Mouse (Mus musculus): ENCODE measurements at regions not wholly inside any gene's neighbourhood (a gene's known extent, or its start where the extent isn't known, plus 50 kb on each side); places are given as distances from the start of the nearest gene placed in this dataset.

- intact Hi-C loops (cut with DNase I) = no loop called here
- DNase-seq (ENCODE audit: extremely low spot score in 1 of 2, low spot score in 2 of 2) = peak in 1 of 2 experiments; percentile 10
Measured at GRCm38 (mm10) chr13:72258794-72259193, 295.3 kb upstream of the Irx1 start.

- DNase-seq (ENCODE audit: extremely low spot score in 1 of 2, low spot score in 2 of 2) = no peak
Measured at GRCm38 (mm10) chr13:72264416-72264815, 300.9 kb upstream of the Irx1 start.

GRCm38 (mm10) chr13:72265116-72265515, 301.6 kb upstream of the Irx1 start:
- intact Hi-C loops (cut with DNase I) = no loop called here
- no peak for DNase-seq (ENCODE audit: extremely low spot score in 1 of 2, low spot score in 2 of 2)

More at GRCm38 (mm10) chr13:72264416-72264815, 300.9 kb upstream of the Irx1 start:
- intact Hi-C loops (cut with DNase I) = no loop called here

- intact Hi-C loops (cut with DNase I) = no loop called here
- DNase-seq (ENCODE audit: extremely low spot score in 1 of 2, low spot score in 2 of 2) = no peak
Measured at GRCm38 (mm10) chr13:72265650-72266049, 302.1 kb upstream of the Irx1 start.

GRCm38 (mm10) chr13:72266174-72266768, 302.7 kb upstream of the Irx1 start:
- intact Hi-C loops (cut with DNase I) = no loop called here
- DNase-seq (ENCODE audit: extremely low spot score in 1 of 2, low spot score in 2 of 2) = no peak

- no peak for DNase-seq (ENCODE audit: extremely low spot score in 1 of 2, low spot score in 2 of 2)
- intact Hi-C loops (cut with DNase I) = no loop called here
Measured at GRCm38 (mm10) chr13:72280343-72280742, 316.8 kb upstream of the Irx1 start.

GRCm38 (mm10) chr13:72280871-72281270, 317.3 kb upstream of the Irx1 start:
- intact Hi-C loops (cut with DNase I) = no loop called here
- no peak for DNase-seq (ENCODE audit: extremely low spot score in 1 of 2, low spot score in 2 of 2)

- intact Hi-C loops (cut with DNase I) = no loop called here
- no peak for DNase-seq (ENCODE audit: extremely low spot score in 1 of 2, low spot score in 2 of 2)
Measured at GRCm38 (mm10) chr13:72282764-72283163, 319.2 kb upstream of the Irx1 start.

GRCm38 (mm10) chr13:72283701-72284100, 320.2 kb upstream of the Irx1 start:
- DNase-seq (ENCODE audit: extremely low spot score in 1 of 2, low spot score in 2 of 2) = no peak
- intact Hi-C loops (cut with DNase I) = no loop called here

- intact Hi-C loops (cut with DNase I) = loop anchor here (5.0 kb wide), 1 partner anchor 319 kb away; no protein-coding TSS in a partner anchor
- no peak for DNase-seq (ENCODE audit: extremely low spot score in 1 of 2, low spot score in 2 of 2)
Measured at GRCm38 (mm10) chr13:72286301-72286700, 322.8 kb upstream of the Irx1 start.

- intact Hi-C loops (cut with DNase I) = loop anchor here (5.0 kb wide), 1 partner anchor 321 kb away; no protein-coding TSS in a partner anchor
- DNase-seq (ENCODE audit: extremely low spot score in 1 of 2, low spot score in 2 of 2) = no peak
Measured at GRCm38 (mm10) chr13:72288381-72289092, 325.0 kb upstream of the Irx1 start.

GRCm38 (mm10) chr13:72289093-72289501, 325.6 kb upstream of the Irx1 start:
- intact Hi-C loops (cut with DNase I) = loop anchor here (5.0 kb wide), 1 partner anchor 322 kb away; no protein-coding TSS in a partner anchor
- DNase-seq (ENCODE audit: extremely low spot score in 1 of 2, low spot score in 2 of 2) = no peak

GRCm38 (mm10) chr13:72292361-72292760, 328.8 kb upstream of the Irx1 start:
- DNase-seq (ENCODE audit: extremely low spot score in 1 of 2, low spot score in 2 of 2) = no peak
- intact Hi-C loops (cut with DNase I) = loop anchor here (5.0 to 10.0 kb wide), 2 partner anchors 330 to 972 kb away; partner anchors contain the start of gene Irx4

GRCm38 (mm10) chr13:72293059-72293694, 329.7 kb upstream of the Irx1 start:
- intact Hi-C loops (cut with DNase I) = loop anchor here (5.0 to 10.0 kb wide), 2 partner anchors 329 to 972 kb away; partner anchors contain the start of gene Irx4
- DNase-seq (ENCODE audit: extremely low spot score in 1 of 2, low spot score in 2 of 2) = no peak

- no peak for DNase-seq (ENCODE audit: extremely low spot score in 1 of 2, low spot score in 2 of 2)
- intact Hi-C loops (cut with DNase I) = loop anchor here (5.0 to 10.0 kb wide), 2 partner anchors 334 to 966 kb away; partner anchors contain the start of gene Irx4
Measured at GRCm38 (mm10) chr13:72298264-72298870, 330.3 kb upstream of the Irx2 start.

- no peak for DNase-seq (ENCODE audit: extremely low spot score in 1 of 2, low spot score in 2 of 2)
- intact Hi-C loops (cut with DNase I) = loop anchor here (5.0 to 10.0 kb wide), 2 partner anchors 333 to 965 kb away; partner anchors contain the start of gene Irx4
Measured at GRCm38 (mm10) chr13:72299660-72300059, 329.0 kb upstream of the Irx2 start.

GRCm38 (mm10) chr13:72301114-72301513, 327.5 kb upstream of the Irx2 start:
- intact Hi-C loops (cut with DNase I) = no loop called here
- DNase-seq (ENCODE audit: extremely low spot score in 1 of 2, low spot score in 2 of 2) = no peak

- intact Hi-C loops (cut with DNase I) = no loop called here
- DNase-seq (ENCODE audit: extremely low spot score in 1 of 2, low spot score in 2 of 2) = no peak
Measured at GRCm38 (mm10) chr13:72301841-72302240, 326.8 kb upstream of the Irx2 start.

GRCm38 (mm10) chr13:72302436-72303125, 326.0 kb upstream of the Irx2 start:
- intact Hi-C loops (cut with DNase I) = no loop called here
- DNase-seq (ENCODE audit: extremely low spot score in 1 of 2, low spot score in 2 of 2) = no peak
